Mouse (Mus musculus): ENCODE results near the gene Mt3. TPM values are rescaled to one million over a fixed set of nuclear protein-coding genes. Genes with fewer than 3 reads are reported as not detected.

The Mt3 gene
- 3.7 and 3.8 TPM in 2 replicates for polyA plus RNA-seq (2015; fragmentation: Nextera tagmentation; extraction: Ambion mirVana)

DNA sequence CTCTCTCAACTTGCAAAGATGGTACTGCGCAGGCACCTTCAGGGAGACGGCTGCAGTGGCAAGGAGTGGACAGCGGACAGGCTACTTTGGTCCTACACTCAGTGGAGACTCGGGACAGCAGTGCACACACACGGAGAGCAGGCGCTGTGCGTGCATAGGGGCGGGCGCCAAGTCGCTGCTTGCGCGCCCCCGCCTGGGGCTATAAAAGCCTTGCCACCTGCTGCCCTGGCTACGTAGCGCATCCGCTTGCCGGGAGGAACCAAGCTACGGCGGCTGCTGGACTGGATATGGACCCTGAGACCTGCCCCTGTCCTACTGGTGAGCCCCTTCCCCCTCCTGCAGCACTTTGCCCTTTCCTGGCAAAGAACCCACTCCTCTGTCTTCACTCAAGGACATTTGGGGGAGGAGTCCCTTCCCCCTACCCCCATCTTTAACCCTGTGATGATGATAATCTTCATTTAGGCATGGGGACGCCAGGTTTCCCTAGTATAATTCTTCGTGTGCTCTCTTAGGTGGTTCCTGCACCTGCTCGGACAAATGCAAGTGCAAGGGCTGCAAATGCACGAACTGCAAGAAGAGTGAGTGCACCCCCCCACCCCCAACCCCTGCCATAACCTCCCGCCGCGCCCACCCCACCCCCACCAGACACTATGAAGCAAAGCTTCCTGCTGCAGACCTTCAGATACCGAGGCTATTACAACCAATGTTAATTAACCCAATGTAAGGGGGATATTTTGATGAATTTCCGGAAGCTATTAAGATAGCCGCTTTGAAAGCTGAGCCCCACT is at the start of gene Mt3:
Gene Mt3 (plus strand): TSS at position 95 of the 788 bp plus-strand sequence.
- H3K9ac ChIP-seq (ENCODE audit: low read length) = peak within 1 kb of the TSS; percentile 52; the same call in 1 of the 2 replicates
- peak; percentile 65; the same call in 1 of the 2 replicates for ATAC-seq (ENCODE audit: insufficient read depth, low FRiP score)
- WGBS = 3% methylated on average over 29 of the region's 29 CpGs

GRCm38 (mm10) chr8:94104146-94104545 is 48.3 kb upstream of the Mt3 start:
- Histone ChIP-seq H3K36me3 (ENCODE audit: control insufficient read depth, insufficient read depth, low read length) (no peaks in the 10 kb centered on the region), H3K27ac (ENCODE audit: low read length) (no peak overlapping the region), H3K4me3 (replicated peaks; ENCODE audit: low read length) (no peak overlapping the region), H3K9me3 (replicated peaks; ENCODE audit: control insufficient read depth, low read length) (no peaks in the 10 kb centered on the region), H3K4me1 (ENCODE audit: control insufficient read depth, insufficient read depth, low read length) (no peaks in the 10 kb centered on the region), H3K4me2 (ENCODE audit: low read depth, low read length) (no peak overlapping the region), H3K9ac (ENCODE audit: low read length) (no peak overlapping the region), H3K27me3 (ENCODE audit: control insufficient read depth, insufficient read depth, low read length) (no peaks in the 10 kb centered on the region)
- ATAC-seq (ENCODE audit: insufficient read depth, low FRiP score) = no peak
- 47% methylated on average over 5 of the region's 5 CpGs for WGBS

More for the DNA sequence above, at the start of gene Mt3:
- peaks cover 10% of the 10 kb centered on the region; the same call in 1 of the 2 replicates for H3K27me3 ChIP-seq (ENCODE audit: control insufficient read depth, insufficient read depth, low read length)
- H3K9me3 ChIP-seq (replicated peaks; ENCODE audit: control insufficient read depth, low read length) = no peaks in the 10 kb centered on the region
- peak within 1 kb of the TSS; percentile 33 for H3K4me3 ChIP-seq (replicated peaks; ENCODE audit: low read length)
- H3K27ac ChIP-seq (ENCODE audit: low read length) = no peak within 1 kb of the TSS
- peaks cover 18% of the 10 kb centered on the region for H3K4me1 ChIP-seq (ENCODE audit: control insufficient read depth, insufficient read depth, low read length)
- H3K4me2 ChIP-seq (ENCODE audit: low read depth, low read length) = peak within 1 kb of the TSS; percentile 56
- no peaks in the 10 kb centered on the region for H3K36me3 ChIP-seq (ENCODE audit: control insufficient read depth, insufficient read depth, low read length)

DNA sequence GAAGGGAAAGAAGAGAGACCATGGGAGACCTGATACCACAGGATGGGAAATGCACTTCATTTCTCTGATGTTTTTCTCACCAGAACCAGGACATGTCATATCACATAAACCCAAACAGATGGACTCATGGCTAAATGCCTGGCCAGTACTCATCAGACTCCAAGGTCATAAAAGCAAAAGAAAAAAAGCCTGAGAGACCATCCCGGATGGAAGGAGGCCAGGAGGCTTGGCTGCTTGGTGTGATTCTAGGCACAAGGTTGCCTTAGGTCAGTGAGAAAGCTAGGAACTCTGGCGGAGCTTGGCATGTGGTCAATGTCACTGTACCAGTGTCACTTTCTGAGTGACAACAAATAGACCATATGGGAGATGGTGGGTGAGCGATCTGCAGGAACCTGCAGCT is 44.5 kb upstream of the Mt3 start:
- H3K36me3 ChIP-seq (ENCODE audit: control insufficient read depth, insufficient read depth, low read length) = no peaks in the 10 kb centered on the region
- H3K27me3 ChIP-seq (ENCODE audit: control insufficient read depth, insufficient read depth, low read length) = no peaks in the 10 kb centered on the region
- H3K4me3 ChIP-seq (replicated peaks; ENCODE audit: low read length) = no peak overlapping the region
- H3K9ac ChIP-seq (ENCODE audit: low read length) = no peak overlapping the region
- H3K9me3 ChIP-seq (replicated peaks; ENCODE audit: control insufficient read depth, low read length) = no peaks in the 10 kb centered on the region
- H3K4me2 ChIP-seq (ENCODE audit: low read depth, low read length) = no peak overlapping the region
- H3K27ac ChIP-seq (ENCODE audit: low read length) = no peak overlapping the region
- no peaks in the 10 kb centered on the region for H3K4me1 ChIP-seq (ENCODE audit: control insufficient read depth, insufficient read depth, low read length)
- WGBS = 64% methylated on average over 3 of the region's 3 CpGs
- ATAC-seq (ENCODE audit: insufficient read depth, low FRiP score) = no peak

- no peaks in the 10 kb centered on the region for H3K27me3 ChIP-seq (ENCODE audit: control insufficient read depth, insufficient read depth, low read length)
Observed at GRCm38 (mm10) chr8:94109396-94109795, 43.0 kb upstream of the Mt3 start.

DNA sequence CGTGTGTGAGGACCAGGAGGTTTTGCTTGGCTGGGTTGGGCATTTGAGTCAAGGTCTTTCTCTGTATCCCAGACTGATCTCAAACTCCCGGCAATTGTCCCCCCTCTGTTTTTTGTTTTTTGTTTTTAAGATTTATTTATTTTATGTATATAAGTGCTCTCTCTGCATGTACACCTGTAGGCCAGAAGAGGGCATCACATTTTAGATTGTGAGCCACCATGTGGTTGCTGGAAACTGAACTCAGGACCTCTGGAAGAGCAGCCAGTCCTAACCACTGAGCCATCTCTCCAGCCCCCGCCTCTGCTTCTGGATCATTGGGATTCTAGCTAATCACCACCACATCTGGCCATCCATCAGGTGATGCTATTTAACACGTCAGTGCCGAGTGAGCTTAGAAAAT is 42.6 kb upstream of the Mt3 start:
- Histone ChIP-seq H3K4me2 (ENCODE audit: low read depth, low read length) (no peak overlapping the region), H3K9ac (ENCODE audit: low read length) (no peak overlapping the region), H3K4me1 (ENCODE audit: control insufficient read depth, insufficient read depth, low read length) (no peaks in the 10 kb centered on the region), H3K36me3 (ENCODE audit: control insufficient read depth, insufficient read depth, low read length) (no peaks in the 10 kb centered on the region), H3K4me3 (replicated peaks; ENCODE audit: low read length) (no peak overlapping the region), H3K27ac (ENCODE audit: low read length) (no peak overlapping the region), H3K9me3 (replicated peaks; ENCODE audit: control insufficient read depth, low read length) (no peaks in the 10 kb centered on the region), H3K27me3 (ENCODE audit: control insufficient read depth, insufficient read depth, low read length) (no peaks in the 10 kb centered on the region)
- ATAC-seq (ENCODE audit: insufficient read depth, low FRiP score) = no peak
- 70% methylated on average over 5 of the region's 5 CpGs for WGBS

More at GRCm38 (mm10) chr8:94109396-94109795, 43.0 kb upstream of the Mt3 start:
- Histone ChIP-seq H3K4me1 (ENCODE audit: control insufficient read depth, insufficient read depth, low read length) (no peaks in the 10 kb centered on the region), H3K36me3 (ENCODE audit: control insufficient read depth, insufficient read depth, low read length) (no peaks in the 10 kb centered on the region), H3K4me2 (ENCODE audit: low read depth, low read length) (no peak overlapping the region), H3K4me3 (replicated peaks; ENCODE audit: low read length) (no peak overlapping the region), H3K9me3 (replicated peaks; ENCODE audit: control insufficient read depth, low read length) (no peaks in the 10 kb centered on the region), H3K27ac (ENCODE audit: low read length) (no peak overlapping the region), H3K9ac (ENCODE audit: low read length) (no peak overlapping the region)
- 74% methylated on average over 6 of the region's 6 CpGs for WGBS
- ATAC-seq (ENCODE audit: insufficient read depth, low FRiP score) = no peak; the same call in 1 of the 2 replicates

DNA sequence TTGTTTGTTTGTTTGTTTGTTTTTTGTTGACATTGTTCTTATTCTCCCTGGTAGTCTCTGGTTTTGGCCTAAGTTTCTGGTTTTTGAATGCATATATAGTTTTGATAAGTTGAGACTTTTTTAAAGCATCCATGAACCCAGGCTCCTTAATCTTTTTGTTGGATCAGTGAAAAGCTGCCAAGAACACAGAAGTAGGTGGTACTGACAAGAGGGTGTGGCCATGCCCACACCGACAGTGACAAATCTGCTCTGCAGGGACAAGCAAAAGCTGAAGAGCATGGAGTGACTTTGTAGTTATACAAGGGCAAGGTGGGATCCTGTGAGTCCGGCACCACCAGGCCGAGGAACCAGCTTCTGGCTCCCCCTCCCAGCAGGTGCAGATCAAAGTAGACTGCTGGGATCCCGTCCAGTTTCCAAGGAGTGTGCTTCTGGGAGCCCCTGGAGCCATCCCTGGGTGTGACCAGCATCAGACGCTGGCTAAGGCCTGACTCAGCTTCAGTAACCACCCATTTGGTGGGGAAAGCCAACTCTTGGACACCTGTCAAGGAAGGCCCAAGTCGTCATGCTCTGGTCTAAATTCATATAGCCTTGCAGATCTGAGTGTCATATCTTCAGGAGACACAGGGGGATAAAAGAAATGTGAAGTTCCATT is 41.8 kb upstream of the Mt3 start:
- Histone ChIP-seq H3K9ac (ENCODE audit: low read length) (no peak overlapping the region), H3K27me3 (ENCODE audit: control insufficient read depth, insufficient read depth, low read length) (no peaks in the 10 kb centered on the region), H3K9me3 (replicated peaks; ENCODE audit: control insufficient read depth, low read length) (no peaks in the 10 kb centered on the region), H3K4me1 (ENCODE audit: control insufficient read depth, insufficient read depth, low read length) (no peaks in the 10 kb centered on the region), H3K4me2 (ENCODE audit: low read depth, low read length) (no peak overlapping the region), H3K4me3 (replicated peaks; ENCODE audit: low read length) (no peak overlapping the region), H3K27ac (ENCODE audit: low read length) (no peak overlapping the region), H3K36me3 (ENCODE audit: control insufficient read depth, insufficient read depth, low read length) (no peaks in the 10 kb centered on the region)
- WGBS = 58% methylated on average over 6 of the region's 6 CpGs
- no peak for ATAC-seq (ENCODE audit: insufficient read depth, low FRiP score)

- Histone ChIP-seq H3K4me1 (ENCODE audit: control insufficient read depth, insufficient read depth, low read length) (no peaks in the 10 kb centered on the region), H3K9ac (ENCODE audit: low read length) (no peak overlapping the region), H3K27ac (ENCODE audit: low read length) (no peak overlapping the region), H3K4me3 (replicated peaks; ENCODE audit: low read length) (no peak overlapping the region), H3K36me3 (ENCODE audit: control insufficient read depth, insufficient read depth, low read length) (no peaks in the 10 kb centered on the region), H3K9me3 (replicated peaks; ENCODE audit: control insufficient read depth, low read length) (no peaks in the 10 kb centered on the region), H3K4me2 (ENCODE audit: low read depth, low read length) (no peak overlapping the region), H3K27me3 (ENCODE audit: control insufficient read depth, insufficient read depth, low read length) (no peaks in the 10 kb centered on the region)
- 50% methylated on average over 1 of the region's 1 CpGs for WGBS
- ATAC-seq (ENCODE audit: insufficient read depth, low FRiP score) = no peak
Observed at GRCm38 (mm10) chr8:94113435-94113834, 39.0 kb upstream of the Mt3 start.

DNA sequence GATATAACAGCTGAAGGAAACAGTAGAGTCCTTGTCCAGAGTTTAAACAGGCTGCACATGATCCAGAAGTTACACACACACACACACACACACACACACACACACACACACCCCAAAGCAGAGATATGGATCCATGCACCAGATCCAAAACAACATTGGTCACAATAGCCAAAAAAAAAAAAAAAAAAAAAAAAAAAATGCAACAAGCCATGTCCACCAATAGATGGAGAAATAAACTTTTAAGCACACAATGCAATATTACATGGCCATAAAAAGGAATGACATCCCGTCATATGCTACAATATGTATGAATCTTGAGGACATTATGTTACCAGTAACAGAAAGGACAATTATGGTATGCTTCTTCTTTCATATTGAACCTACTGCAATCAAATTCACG is 38.4 kb upstream of the Mt3 start:
- H3K27me3 ChIP-seq (ENCODE audit: control insufficient read depth, insufficient read depth, low read length) = no peaks in the 10 kb centered on the region
- 86% methylated on average over 2 of the region's 2 CpGs for WGBS
- H3K4me3 ChIP-seq (replicated peaks; ENCODE audit: low read length) = no peak overlapping the region
- H3K4me2 ChIP-seq (ENCODE audit: low read depth, low read length) = no peak overlapping the region
- ATAC-seq (ENCODE audit: insufficient read depth, low FRiP score) = no peak
- no peak overlapping the region for H3K27ac ChIP-seq (ENCODE audit: low read length)
- H3K9ac ChIP-seq (ENCODE audit: low read length) = no peak overlapping the region
- H3K4me1 ChIP-seq (ENCODE audit: control insufficient read depth, insufficient read depth, low read length) = no peaks in the 10 kb centered on the region
- no peaks in the 10 kb centered on the region for H3K9me3 ChIP-seq (replicated peaks; ENCODE audit: control insufficient read depth, low read length)
- no peaks in the 10 kb centered on the region for H3K36me3 ChIP-seq (ENCODE audit: control insufficient read depth, insufficient read depth, low read length)

DNA sequence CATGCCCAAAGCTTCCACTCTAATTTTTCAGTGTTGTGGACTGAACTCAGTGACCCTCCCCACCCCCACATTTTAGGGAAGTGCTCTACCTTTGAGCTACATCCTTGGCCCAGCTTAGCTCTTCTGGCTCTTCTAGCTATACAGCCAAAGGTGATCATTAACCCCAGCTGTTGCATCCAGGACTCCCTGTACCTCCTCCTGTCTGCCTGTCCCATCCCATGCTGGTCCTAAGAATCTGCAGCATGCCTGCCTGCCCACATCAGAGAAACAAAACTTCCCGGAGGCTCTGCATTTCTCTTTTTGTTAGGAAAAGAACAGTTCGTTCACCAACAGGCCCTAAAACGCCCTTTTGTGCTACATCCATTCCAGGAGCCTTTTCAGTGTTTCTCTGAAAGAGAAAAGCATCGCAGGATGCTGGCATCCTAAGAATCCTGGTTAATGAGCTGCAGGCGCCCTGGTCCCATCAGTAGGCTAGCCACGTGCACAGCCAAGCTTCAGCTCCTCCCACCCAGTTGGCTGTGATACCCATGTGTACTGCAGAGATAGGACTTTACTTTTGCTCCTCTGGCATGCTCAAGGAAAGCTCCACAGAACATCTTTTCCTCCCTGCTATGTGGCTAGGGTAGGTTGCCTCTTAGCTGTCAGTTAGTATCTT is 33.5 kb upstream of the Mt3 start:
- ATAC-seq (ENCODE audit: insufficient read depth, low FRiP score) = no peak
- no peak overlapping the region for H3K4me3 ChIP-seq (replicated peaks; ENCODE audit: low read length)
- no peaks in the 10 kb centered on the region for H3K9me3 ChIP-seq (replicated peaks; ENCODE audit: control insufficient read depth, low read length)
- H3K4me1 ChIP-seq (ENCODE audit: control insufficient read depth, insufficient read depth, low read length) = no peaks in the 10 kb centered on the region
- no peak overlapping the region for H3K4me2 ChIP-seq (ENCODE audit: low read depth, low read length)
- H3K27ac ChIP-seq (ENCODE audit: low read length) = no peak overlapping the region
- no peak overlapping the region for H3K9ac ChIP-seq (ENCODE audit: low read length)
- no peaks in the 10 kb centered on the region for H3K36me3 ChIP-seq (ENCODE audit: control insufficient read depth, insufficient read depth, low read length)
- WGBS = 11% methylated on average over 6 of the region's 6 CpGs
- H3K27me3 ChIP-seq (ENCODE audit: control insufficient read depth, insufficient read depth, low read length) = no peaks in the 10 kb centered on the region
